Mouse (Mus musculus) frontal cortex, postnatal 14 days (tissue): ENCODE measurements at regions not wholly inside any gene's neighbourhood (a gene's known extent, or its start where the extent isn't known, plus 50 kb on each side); places are given as distances from the start of the nearest gene placed in this dataset.

Experiments
- DNase-seq, 2 experiments: peaks; one replicate each; pipeline ENCODE4 v3.0.0; 2022; ENCODE audit warnings: low spot score in 2 of 2

DNA sequence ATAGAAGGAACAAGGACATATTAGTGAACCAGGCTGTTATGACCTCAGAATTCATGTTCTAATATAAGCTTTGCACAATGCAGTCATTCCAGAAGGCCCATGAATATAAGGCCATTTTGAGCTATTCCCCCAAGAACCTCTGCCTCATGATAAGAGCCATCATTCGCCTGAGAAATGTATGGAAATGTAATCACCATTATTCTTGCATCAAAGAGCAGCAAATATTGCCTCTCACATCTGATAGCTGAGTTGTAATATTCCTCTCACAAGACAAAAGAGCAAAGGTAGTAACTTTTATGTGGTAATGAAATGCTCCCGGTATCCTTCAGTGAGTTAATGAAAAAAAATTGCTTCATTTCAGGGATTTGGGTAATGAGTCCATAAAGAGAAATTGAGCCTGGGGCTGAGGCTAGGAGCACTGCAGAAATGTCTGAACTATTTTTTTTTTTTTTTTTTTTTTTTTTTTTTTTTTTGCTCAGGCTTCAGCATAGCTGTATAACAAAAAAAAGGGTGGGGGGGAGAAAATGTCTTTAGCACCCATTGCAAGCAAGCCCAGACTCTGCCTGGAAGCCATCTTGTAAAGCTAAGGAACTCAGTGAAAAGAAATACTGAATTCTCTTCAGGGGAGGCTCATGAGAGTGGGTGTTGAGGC is 210.4 kb upstream of the Atp2b1 start:
- no peak for DNase-seq

DNA sequence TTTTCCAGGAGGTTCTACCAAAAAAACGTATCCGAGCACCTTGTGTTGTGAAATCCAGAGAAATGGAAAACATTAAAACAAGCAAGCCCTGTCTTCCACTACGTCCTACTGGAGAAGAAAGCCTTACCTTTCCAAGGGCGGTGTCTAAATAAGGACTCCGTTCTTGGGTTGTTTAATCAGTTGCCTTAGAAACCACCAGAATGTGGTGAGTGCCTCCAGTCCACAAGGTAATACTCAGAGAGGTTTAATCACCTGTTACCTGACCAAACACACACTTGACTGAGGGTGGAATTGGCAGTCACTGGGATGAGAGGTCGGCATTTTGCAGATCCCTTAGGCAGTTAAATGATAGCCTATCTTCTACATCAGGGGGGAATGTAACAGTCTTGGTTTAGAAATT is 209.6 kb upstream of the Atp2b1 start:
- DNase-seq: no peak

DNA sequence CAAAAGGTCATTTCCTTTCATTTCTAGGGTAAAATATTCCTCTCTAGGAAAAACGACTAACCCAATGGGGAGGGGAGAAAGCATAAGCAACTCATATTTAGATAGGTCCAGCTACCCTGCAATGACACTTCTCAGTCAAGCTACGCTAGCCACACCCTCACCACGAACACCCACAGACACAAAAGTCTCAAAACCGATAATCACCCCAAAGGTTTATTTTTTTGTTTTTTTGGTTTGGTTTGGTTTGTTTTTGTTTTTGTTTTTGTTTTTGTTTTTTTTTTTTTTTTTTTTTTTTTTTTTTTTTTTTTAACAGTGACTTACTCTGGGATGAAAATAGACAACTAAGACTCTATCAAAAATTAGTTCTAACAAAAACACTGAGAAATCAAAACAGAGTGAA is 196.3 kb upstream of the Atp2b1 start:
- DNase-seq: no peak

DNA sequence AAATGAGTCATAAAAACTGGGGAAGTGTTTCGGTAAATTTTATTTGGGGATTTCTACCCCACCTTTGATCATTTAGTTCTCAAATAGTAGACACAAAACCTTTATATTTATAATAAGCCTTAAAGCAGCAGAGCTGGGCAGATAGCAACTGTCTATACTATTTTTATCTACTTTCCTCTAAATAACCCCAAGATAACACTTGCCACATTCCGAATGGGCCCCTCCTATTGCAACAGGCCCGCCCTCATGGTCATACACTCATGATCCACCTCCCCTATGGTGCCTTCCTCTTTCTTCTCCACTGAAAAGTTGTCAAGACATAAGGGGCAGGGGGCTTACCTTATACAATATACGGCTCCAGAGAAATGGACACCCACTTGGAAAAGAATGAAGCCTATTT is 195.5 kb upstream of the Atp2b1 start:
- DNase-seq: no peak

- DNase-seq: no peak
Measured at GRCm38 (mm10) chr10:98720256-98721005, 193.8 kb upstream of the Atp2b1 start.

DNA sequence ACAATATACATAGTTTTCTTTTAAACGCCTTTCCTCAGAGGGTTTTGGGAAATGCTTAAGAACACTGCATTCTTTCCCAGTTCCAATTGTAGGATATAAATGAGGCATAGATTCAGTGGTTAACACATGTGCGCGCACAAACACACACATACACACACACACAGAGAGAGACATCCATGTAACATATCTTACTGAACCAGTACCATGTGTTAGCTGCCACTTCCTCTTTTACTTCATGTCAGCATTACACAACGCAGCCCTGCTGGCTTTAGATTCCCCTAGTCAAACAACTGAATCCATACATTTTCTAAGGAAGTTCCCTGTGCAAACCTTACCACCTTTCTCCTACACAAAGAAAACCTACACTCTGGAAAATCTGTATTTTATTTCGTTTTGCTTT is 189.1 kb upstream of the Atp2b1 start:
- DNase-seq: no peak

GRCm38 (mm10) chr10:98727130-98727529 is 187.1 kb upstream of the Atp2b1 start:
- DNase-seq: no peak

- DNase-seq: no peak
Measured at GRCm38 (mm10) chr10:98728396-98729030, 185.7 kb upstream of the Atp2b1 start.

DNA sequence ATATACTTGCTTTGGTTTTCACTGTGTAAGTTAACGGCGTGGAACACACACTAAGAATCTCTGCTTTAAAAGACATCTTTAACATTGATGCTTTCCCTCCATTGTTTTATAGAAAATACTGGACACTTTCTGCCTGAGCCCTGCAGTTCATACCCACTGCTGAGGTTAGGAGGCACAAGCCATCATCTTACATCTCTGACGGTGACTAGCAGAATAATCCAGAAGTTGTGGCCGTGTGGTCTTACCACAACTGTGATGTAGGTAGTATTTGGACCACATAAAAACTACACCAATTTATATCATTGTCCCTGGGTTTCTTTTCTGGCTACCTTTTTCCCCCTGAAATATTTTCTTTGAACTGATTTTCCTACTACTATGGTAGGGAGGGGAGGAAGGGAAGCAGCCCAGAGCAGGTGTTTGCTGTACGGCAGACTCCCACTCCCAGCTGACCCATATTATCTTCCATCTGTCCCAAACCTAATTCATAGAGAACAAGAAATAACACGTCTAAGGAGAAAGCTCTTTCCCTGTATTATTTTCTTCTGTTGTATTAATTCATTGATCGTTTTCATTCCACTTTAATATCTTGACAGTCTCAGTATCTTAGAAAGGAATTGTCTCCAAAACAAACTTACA is 180.1 kb upstream of the Atp2b1 start:
- no peak for DNase-seq

- DNase-seq: no peak
Measured at GRCm38 (mm10) chr10:98740507-98741147, 173.6 kb upstream of the Atp2b1 start.

GRCm38 (mm10) chr10:98741398-98741797 is 172.8 kb upstream of the Atp2b1 start:
- DNase-seq: no peak

- peak; percentile 38 to 39 for DNase-seq
Measured at GRCm38 (mm10) chr10:98742822-98743605, 171.2 kb upstream of the Atp2b1 start.

DNA sequence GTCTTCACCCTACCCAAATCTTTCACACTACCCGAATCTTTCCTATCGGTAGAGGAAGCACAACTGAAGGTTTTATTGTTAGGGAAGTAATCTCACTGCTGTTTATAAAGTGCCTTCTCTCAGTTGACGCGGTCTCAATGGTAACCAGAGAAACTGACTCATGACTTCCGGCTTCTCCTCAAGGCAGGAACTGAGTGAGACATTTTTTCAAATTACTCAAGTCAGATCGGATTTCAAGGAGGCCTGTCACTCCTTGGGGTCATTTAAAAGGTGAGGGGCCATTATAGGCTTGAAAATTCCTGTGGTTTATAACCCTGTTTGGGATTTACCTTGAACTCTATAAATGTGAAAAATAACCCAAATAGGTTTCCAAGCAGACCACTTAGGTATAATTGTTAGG is 170.0 kb upstream of the Atp2b1 start:
- no peak for DNase-seq

DNA sequence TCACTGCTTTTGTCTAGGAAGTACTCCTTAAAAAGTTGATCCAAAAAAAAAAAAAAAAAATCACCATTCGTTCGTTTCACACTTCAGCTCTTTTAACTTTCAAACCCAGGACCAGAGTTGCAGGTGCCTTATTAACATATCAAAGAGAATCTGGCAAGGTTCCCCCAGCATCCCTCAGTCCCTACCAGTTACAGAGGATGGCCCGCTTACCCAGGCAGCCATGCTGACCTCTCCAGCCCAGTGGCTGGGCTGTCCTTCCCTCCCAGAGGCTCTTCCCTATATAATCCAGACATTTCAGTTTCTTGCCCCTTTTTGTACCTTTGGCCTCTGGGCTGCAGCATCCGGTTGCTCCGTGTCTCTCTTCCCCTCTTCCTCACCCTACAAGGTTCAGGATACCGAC is 169.5 kb upstream of the Atp2b1 start:
- no peak for DNase-seq

GRCm38 (mm10) chr10:98745409-98745808 is 168.8 kb upstream of the Atp2b1 start:
- DNase-seq: no peak

- DNase-seq: no peak
Measured at GRCm38 (mm10) chr10:98745861-98746260, 168.3 kb upstream of the Atp2b1 start.

GRCm38 (mm10) chr10:98748856-98749583 is 165.2 kb upstream of the Atp2b1 start:
- DNase-seq: no peak

DNA sequence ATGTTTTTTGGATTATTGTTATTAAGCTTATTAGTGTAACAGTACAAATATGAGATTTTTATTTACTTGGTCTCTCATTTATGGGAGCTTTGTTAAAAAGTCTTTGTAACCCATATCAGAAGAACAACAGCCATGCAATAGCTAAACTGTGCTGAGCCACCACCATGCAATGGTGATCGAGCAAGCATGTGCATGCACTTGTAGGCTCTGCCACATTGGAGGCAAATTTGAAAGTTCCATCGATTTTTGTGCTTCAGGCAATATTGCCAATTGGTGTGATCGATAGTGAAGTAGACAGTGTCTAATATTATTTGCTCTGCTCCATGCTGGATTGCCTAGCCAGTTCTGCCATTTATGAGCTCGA is 164.6 kb upstream of the Atp2b1 start:
- DNase-seq: no peak

GRCm38 (mm10) chr10:98751376-98752058 is 162.7 kb upstream of the Atp2b1 start:
- DNase-seq: no peak

- no peak for DNase-seq
Measured at GRCm38 (mm10) chr10:98761080-98761479, 153.1 kb upstream of the Atp2b1 start.
